Mouse (Mus musculus) heart, adult 2 months (tissue): ENCODE measurements around the gene Gm14190. TPM values are rescaled to one million over a fixed set of nuclear protein-coding genes. Genes with fewer than 3 reads are reported as not detected.
"Not testable (repeated sequence)": the region's sequence is repeated elsewhere in the genome, so short reads cannot be mapped to it uniquely, and the experiment has no call there.

Experiments used
- DNase-seq, 2 experiments: peaks; one replicate each; pipeline ENCODE4 v3.0.0; 2021
- H3K27ac ChIP-seq: fragments of 200-600 bp; 2 replicates; pipeline ENCODE4 v1.8.1; 2022
- H3K27me3 ChIP-seq: fragments of 200-500 bp; 2 replicates; pipeline ENCODE4 v1.6.1; 2012; ENCODE audit warnings: mild to moderate bottlenecking, low read length, inconsistent platforms, mixed read lengths; ENCODE audit not compliant: control insufficient read depth, insufficient read depth
- H3K36me3 ChIP-seq: fragments of 200-500 bp; 2 replicates; pipeline ENCODE4 v1.6.1; 2012; ENCODE audit warnings: low read length, inconsistent platforms; ENCODE audit not compliant: control insufficient read depth, insufficient read depth
- H3K4me1 ChIP-seq: fragments of 200-500 bp; 2 replicates; pipeline ENCODE4 v1.6.1; 2011; ENCODE audit warnings: low read length; ENCODE audit not compliant: control insufficient read depth, insufficient read depth
- H3K4me3 ChIP-seq: fragments of 200-600 bp; 2 replicates; pipeline ENCODE4 v1.8.1; 2022
- H3K79me2 ChIP-seq: fragments of 200-500 bp; replicated peaks from 2 replicates; pipeline ENCODE4 v1.6.1; 2012; ENCODE audit warnings: mild to moderate bottlenecking, inconsistent platforms, low read length, moderate library complexity, mixed read lengths; ENCODE audit not compliant: control insufficient read depth, insufficient read depth
- H3K9ac ChIP-seq: fragments of 200-500 bp; 2 replicates; pipeline ENCODE4 v1.6.1; 2012; ENCODE audit warnings: low read depth, mild to moderate bottlenecking, control low read depth, inconsistent platforms, low read length, mixed read lengths
- CTCF ChIP-seq: fragments of 200-600 bp; IDR thresholded peaks from 2 replicates; pipeline ENCODE4 v1.8.1; 2022; ENCODE audit warnings: antibody characterized with exemption, mild to moderate bottlenecking, moderate library complexity
- EP300 ChIP-seq: fragments of 200-500 bp; IDR thresholded peaks from 2 replicates; pipeline ENCODE4 v1.6.1; 2011; ENCODE audit warnings: low read depth, low read length, control low read depth; ENCODE audit not compliant: insufficient read depth
- POLR2A ChIP-seq: fragments of 200-500 bp; IDR thresholded peaks from 2 replicates; pipeline ENCODE4 v1.6.1; 2011; ENCODE audit warnings: mild to moderate bottlenecking, low read depth, low read length, control low read depth; ENCODE audit not compliant: insufficient read depth
- WGBS: fragments of 180-500 bp; shearing (Covaris S2); methylation state at CpG from one replicate; pipeline ENCODE4 v1.1.7; 2018; 5-methylcytosine and 5-hydroxymethylcytosine counted together
- intact Hi-C: fragments of 180-260 bp; cut with DNase I; formaldehyde crosslinking; loops from one replicate; pipeline ENCODE4 v1.15.1; 2025
- long read RNA-seq: library from polyadenylated mRNA; stranded (forward); transcript quantifications from one replicate; pipeline ENCODE4 v2.0.0, GENCODE M21; 2021
- polyA plus RNA-seq: library from polyadenylated mRNA; depleted of rRNA; stranded (reverse); fragments of >200 nt; gene quantifications from 2 replicates; pipeline ENCODE4 v1.2.3, GENCODE M21; 2012; rRNA removed
- total RNA-seq, 2 experiments: library from RNA; stranded (reverse); gene quantifications; 2 replicates each; pipeline ENCODE4 v1.2.3; 2021

Gene Gm14190
- not detected for total RNA-seq
- not detected in 2 replicates for polyA plus RNA-seq
- long read RNA-seq = 0 reads

DNA sequence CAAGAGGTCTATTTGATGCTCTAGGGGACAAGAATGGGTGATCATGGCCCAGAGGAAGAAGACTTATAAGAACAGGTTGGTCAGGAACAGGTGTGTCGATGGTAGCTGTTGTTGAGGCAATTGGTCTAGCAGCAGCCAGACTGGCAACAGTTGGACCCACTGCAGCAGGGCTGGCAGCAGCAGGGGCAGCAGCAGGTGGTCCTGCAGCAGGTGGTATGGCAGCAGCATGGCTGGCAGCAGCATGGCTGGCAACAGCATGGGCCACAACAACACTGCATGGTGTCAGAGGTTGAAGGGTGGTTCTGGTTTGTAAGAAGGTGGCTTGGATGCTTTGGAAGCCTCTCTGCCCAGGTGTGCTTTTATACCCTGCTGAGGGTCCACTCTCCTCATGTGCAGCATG is at the start of gene Gm14190:
Gm14190 (minus strand) TSS at position 278 of the 400 bp plus-strand sequence.
- H3K9ac ChIP-seq = no peak within 1 kb of the TSS
- WGBS = 83% methylated on average over 1 of the region's 1 CpGs
- intact Hi-C loops = no loop called here

DNA sequence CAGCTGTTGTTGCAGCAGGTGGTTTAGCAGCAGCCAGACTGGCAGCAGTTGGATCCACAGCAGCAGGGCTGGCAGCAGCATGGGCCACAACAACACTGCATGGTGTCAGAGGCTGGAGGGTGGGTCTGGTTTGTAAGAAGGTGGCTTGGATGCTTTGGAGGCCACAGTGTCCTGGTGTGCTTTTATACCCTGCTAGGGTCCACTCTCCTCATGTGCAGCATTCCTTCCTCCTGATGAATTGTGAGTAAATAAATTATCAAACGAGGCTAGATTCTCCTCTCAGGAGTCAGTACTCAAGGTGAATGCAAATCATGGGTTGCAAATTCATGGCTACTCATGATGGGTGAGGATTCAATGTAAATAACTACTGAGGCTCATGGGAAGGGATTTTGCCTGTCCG is 43.6 kb upstream of the Gm14190 start, which contains the start of gene Gm14180:
Gm14180 (minus strand) TSS at position 101 of the 400 bp plus-strand sequence.
- Histone ChIP-seq H3K4me1 (no peaks in the 10 kb centered on the region), H3K79me2 (no peaks in the 10 kb centered on the region), H3K4me3 (no peak within 1 kb of the TSS), H3K27me3 (no peaks in the 10 kb centered on the region), H3K36me3 (no peaks in the 10 kb centered on the region), H3K27ac (no peak within 1 kb of the TSS), H3K9ac (no peak within 1 kb of the TSS)
- TF ChIP-seq EP300 = no peak
- TF ChIP-seq CTCF = no peak
- no peak for TF ChIP-seq POLR2A
- 55% methylated on average over 2 of the region's 2 CpGs for WGBS
- no peak for DNase-seq
- intact Hi-C loops = no loop called here

More for the DNA sequence above, at the start of gene Gm14190:
- H3K79me2 ChIP-seq = no peaks in the 10 kb centered on the region
- H3K4me3 ChIP-seq = no peak within 1 kb of the TSS
- no peaks in the 10 kb centered on the region for H3K27me3 ChIP-seq
- TF ChIP-seq POLR2A (no peak), EP300 (no peak), CTCF (no peak)
- H3K27ac ChIP-seq = no peak within 1 kb of the TSS
- H3K36me3 ChIP-seq = no peaks in the 10 kb centered on the region
- no peaks in the 10 kb centered on the region for H3K4me1 ChIP-seq
- no peak for DNase-seq

DNA sequence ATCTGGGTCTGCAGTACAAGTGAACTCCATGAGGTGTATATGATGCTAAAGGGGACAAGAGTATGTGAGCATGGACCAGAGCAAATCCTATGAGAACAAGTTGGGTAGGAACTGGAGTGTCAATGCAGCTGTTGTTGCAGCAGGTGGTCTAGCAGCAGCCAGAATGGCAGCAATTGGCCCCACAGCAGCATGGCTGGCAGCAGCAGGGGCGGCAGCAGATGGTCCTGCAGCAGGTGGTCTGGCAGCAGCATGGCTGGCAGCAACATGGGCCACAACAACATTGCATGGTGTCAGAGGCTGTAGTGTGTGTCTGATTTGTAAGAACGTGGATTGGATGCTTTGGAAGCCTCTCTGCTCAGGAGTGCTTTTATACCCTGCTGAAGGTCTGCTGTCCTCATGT is 33.5 kb upstream of the Gm14190 start:
- intact Hi-C loops = no loop called here
- 64% methylated on average over 2 of the region's 2 CpGs for WGBS
- no peaks in the 10 kb centered on the region for H3K79me2 ChIP-seq

DNA sequence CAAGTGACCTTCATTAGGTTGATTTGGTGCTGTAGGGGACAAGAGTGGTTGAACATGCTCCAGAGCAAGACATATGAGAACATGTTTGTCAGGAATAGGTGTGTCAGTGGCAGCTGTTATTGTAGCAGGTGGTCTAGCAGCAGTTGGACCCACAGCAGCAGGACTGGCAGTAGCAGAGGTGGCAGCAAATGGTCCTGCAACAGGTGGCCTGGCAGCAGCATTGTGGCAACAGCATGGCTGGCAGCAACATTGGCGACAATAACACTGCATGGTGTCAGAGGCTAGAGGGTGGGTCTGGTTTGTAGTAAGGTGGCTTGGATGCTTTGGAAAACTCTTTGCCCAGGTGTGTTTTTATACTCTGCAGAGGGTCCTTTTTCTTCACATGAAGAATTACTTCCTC is 28.2 kb upstream of the Gm14190 start:
- Histone ChIP-seq H3K79me2 (no peaks in the 10 kb centered on the region), H3K4me1 (no peaks in the 10 kb centered on the region), H3K4me3 (no peak overlapping the region), H3K27me3 (no peaks in the 10 kb centered on the region), H3K36me3 (no peaks in the 10 kb centered on the region), H3K9ac (no peak overlapping the region), H3K27ac (no peak overlapping the region)
- no peak for DNase-seq
- TF ChIP-seq EP300 (no peak), POLR2A (no peak), CTCF (no peak)
- WGBS = 89% methylated on average over 1 of the region's 1 CpGs
- intact Hi-C loops = no loop called here

More for the DNA sequence above, 33.5 kb upstream of the Gm14190 start:
- no peak for DNase-seq
- Histone ChIP-seq H3K27ac (no peak overlapping the region), H3K36me3 (no peaks in the 10 kb centered on the region), H3K27me3 (no peaks in the 10 kb centered on the region), H3K9ac (no peak overlapping the region), H3K4me3 (no peak overlapping the region), H3K4me1 (no peaks in the 10 kb centered on the region)
- TF ChIP-seq CTCF (no peak), EP300 (no peak), POLR2A (no peak)

DNA sequence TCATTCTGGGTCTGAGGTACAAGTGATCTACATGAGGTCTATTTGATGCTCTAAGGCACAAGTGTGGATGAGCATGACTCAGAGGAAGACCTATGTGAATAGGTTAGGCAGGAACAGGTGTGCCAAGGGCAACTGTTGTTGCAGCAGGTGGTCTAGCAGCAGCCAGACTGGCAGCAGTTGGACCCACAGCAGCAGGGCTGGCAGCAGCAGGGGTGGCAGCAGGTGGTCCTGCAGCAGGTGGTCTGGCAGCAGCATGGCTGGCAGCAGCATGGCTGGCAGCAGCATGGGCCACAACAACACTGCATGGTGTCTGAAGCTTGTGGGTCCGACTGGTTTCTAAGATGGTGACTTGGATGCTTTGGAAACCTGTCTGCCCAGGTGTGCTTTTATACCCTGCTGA is 5.3 kb downstream of the Gm14190 start:
- DNase-seq, H3K9ac ChIP-seq, H3K79me2 ChIP-seq, intact Hi-C loops, H3K4me1 ChIP-seq, H3K27ac ChIP-seq, H3K4me3 ChIP-seq, H3K27me3 ChIP-seq, H3K36me3 ChIP-seq: not testable (repeated sequence)
- WGBS = 57% methylated on average over 1 of the region's 1 CpGs

DNA sequence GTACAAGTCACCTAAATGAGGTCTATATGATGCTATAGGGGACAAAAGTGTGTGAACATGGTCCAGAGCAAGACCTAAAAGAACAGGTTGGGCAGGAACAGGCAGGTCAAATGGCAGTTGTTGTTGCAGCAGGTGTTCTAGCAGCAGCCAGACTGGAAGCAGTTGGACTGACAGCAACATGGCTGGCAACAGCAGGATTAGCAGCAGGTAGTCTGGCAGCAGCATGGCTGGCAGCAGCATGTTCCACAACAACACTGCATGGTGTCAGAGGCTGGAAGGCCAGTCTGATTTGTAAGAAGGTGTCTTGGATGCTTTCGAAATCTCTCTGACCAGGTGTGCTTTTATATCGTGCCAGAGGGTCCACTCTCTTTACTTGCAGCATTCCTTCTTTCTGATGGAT is 7.1 kb downstream of the Gm14190 start:
- DNase-seq = no peak
- no peaks in the 10 kb centered on the region for H3K4me1 ChIP-seq
- no peak for TF ChIP-seq POLR2A
- TF ChIP-seq EP300 = no peak
- TF ChIP-seq CTCF = no peak
- no peaks in the 10 kb centered on the region for H3K27me3 ChIP-seq
- intact Hi-C loops = no loop called here
- no peak overlapping the region for H3K27ac ChIP-seq
- no peak overlapping the region for H3K4me3 ChIP-seq
- H3K9ac ChIP-seq = no peak overlapping the region
- no peaks in the 10 kb centered on the region for H3K79me2 ChIP-seq
- no peaks in the 10 kb centered on the region for H3K36me3 ChIP-seq
- WGBS = 80% methylated on average over 2 of the region's 2 CpGs
